Mouse (Mus musculus) liver, embryonic 12.5 days (tissue): ENCODE measurements around the gene Cxcr3. TPM values are rescaled to one million over a fixed set of nuclear protein-coding genes. Genes with fewer than 3 reads are reported as not detected.

Experiments used
- ATAC-seq: fragments of 200-750 bp; cut with Nextera tagmentation; 2 replicates; pipeline ENCODE4 v1.8.0; 2017; ENCODE audit warnings: moderate number of reproducible peaks, mild to moderate bottlenecking, moderate library complexity
- H3K27ac ChIP-seq: fragments of 300-500 bp; sonication (generic); 2 replicates; pipeline ENCODE4 v1.5.1; 2016; ENCODE audit warnings: mild to moderate bottlenecking
- H3K27me3 ChIP-seq: fragments of 300-500 bp; sonication (generic); replicated peaks from 2 replicates; pipeline ENCODE4 v1.6.1; 2016; ENCODE audit warnings: mild to moderate bottlenecking, moderate library complexity
- H3K36me3 ChIP-seq: fragments of 300-500 bp; sonication (generic); 2 replicates; pipeline ENCODE4 v1.6.1; 2016; ENCODE audit warnings: mild to moderate bottlenecking, moderate library complexity
- H3K4me1 ChIP-seq: fragments of 300-500 bp; sonication (generic); 2 replicates; pipeline ENCODE4 v1.6.1; 2016
- H3K4me2 ChIP-seq: fragments of 300-500 bp; sonication (generic); 2 replicates; pipeline ENCODE4 v1.6.1; 2016; ENCODE audit warnings: mild to moderate bottlenecking, moderate library complexity
- H3K4me3 ChIP-seq: fragments of 300-500 bp; sonication (generic); 2 replicates; pipeline ENCODE4 v1.5.1; 2016; ENCODE audit warnings: mild to moderate bottlenecking, moderate library complexity
- H3K9ac ChIP-seq: fragments of 300-500 bp; sonication (generic); 2 replicates; pipeline ENCODE4 v1.6.1; 2016; ENCODE audit warnings: mild to moderate bottlenecking, moderate library complexity
- H3K9me3 ChIP-seq: fragments of 300-500 bp; sonication (generic); replicated peaks from 2 replicates; pipeline ENCODE4 v1.6.1; 2016; ENCODE audit warnings: mild to moderate bottlenecking, moderate library complexity
- WGBS: fragments of 180-500 bp; shearing (Covaris S2); methylation state at CpG from one replicate; pipeline ENCODE4 v1.1.7; 2016; ENCODE audit not compliant: insufficient replicate concordance; 5-methylcytosine and 5-hydroxymethylcytosine counted together
- polyA plus RNA-seq: library from polyadenylated mRNA; unstranded; fragments of >200 nt; fragmentation: Nextera tagmentation; extraction: Ambion mirVana; gene quantifications from 2 replicates; pipeline ENCODE4 v1.2.1, GENCODE M21; 2016

The Cxcr3 gene
- 0.10 and 0.27 TPM in 2 replicates for polyA plus RNA-seq

- Histone ChIP-seq H3K4me2 (0 out of 2 replicates have a peak within 1 kb of the TSS, but pooled peaks have one; percentile 8), H3K4me3 (no peak within 1 kb of the TSS), H3K4me1 (no peaks in the 10 kb centered on the region), H3K36me3 (no peaks in the 10 kb centered on the region), H3K9me3 (no peaks in the 10 kb centered on the region), H3K27me3 (peaks cover 52% of the 10 kb centered on the region), H3K27ac (no peak within 1 kb of the TSS; the same call in 1 of the 2 replicates), H3K9ac (no peak within 1 kb of the TSS)
- ATAC-seq, result no peak
- WGBS, result 36% methylated on average over 11 of the region's 11 CpGs
Observed at GRCm38 (mm10) chrX:101733828-101734319, at the start of gene Cxcr3. Gene Cxcr3 (minus strand): TSS chrX:101734269.

- WGBS, result 22% methylated on average over 5 of the region's 5 CpGs
- H3K4me1 ChIP-seq, result no peaks in the 10 kb centered on the region
- H3K36me3 ChIP-seq, result no peaks in the 10 kb centered on the region
- no peak overlapping the region for H3K27ac ChIP-seq
- H3K9ac ChIP-seq, result no peak overlapping the region
- peaks cover 8% of the 10 kb centered on the region for H3K27me3 ChIP-seq
- no peak overlapping the region for H3K4me3 ChIP-seq
- H3K4me2 ChIP-seq, result no peak overlapping the region
- no peaks in the 10 kb centered on the region for H3K9me3 ChIP-seq
- no peak for ATAC-seq
Observed at GRCm38 (mm10) chrX:101772035-101772434, 38.0 kb upstream of the Cxcr3 start.

- H3K36me3 ChIP-seq, result no peaks in the 10 kb centered on the region
- no peak for ATAC-seq
- H3K9ac ChIP-seq, result no peak overlapping the region
- H3K9me3 ChIP-seq, result no peaks in the 10 kb centered on the region
- 16% methylated on average over 3 of the region's 3 CpGs for WGBS
- no peaks in the 10 kb centered on the region for H3K4me1 ChIP-seq
- H3K4me2 ChIP-seq, result no peak overlapping the region
- no peak overlapping the region for H3K4me3 ChIP-seq
- no peak overlapping the region for H3K27ac ChIP-seq
- H3K27me3 ChIP-seq, result peaks cover 8% of the 10 kb centered on the region
Observed at GRCm38 (mm10) chrX:101770307-101770706, 36.2 kb upstream of the Cxcr3 start.

GRCm38 (mm10) chrX:101769478-101769877, 35.4 kb upstream of the Cxcr3 start:
- Histone ChIP-seq H3K9ac (no peak overlapping the region), H3K9me3 (no peaks in the 10 kb centered on the region), H3K27me3 (peaks cover 7% of the 10 kb centered on the region), H3K4me2 (no peak overlapping the region), H3K27ac (no peak overlapping the region), H3K36me3 (no peaks in the 10 kb centered on the region), H3K4me1 (no peaks in the 10 kb centered on the region), H3K4me3 (no peak overlapping the region)
- 34% methylated on average over 2 of the region's 2 CpGs for WGBS
- ATAC-seq, result no peak

GRCm38 (mm10) chrX:101767280-101767679, 33.2 kb upstream of the Cxcr3 start:
- H3K36me3 ChIP-seq, result no peaks in the 10 kb centered on the region
- H3K4me1 ChIP-seq, result no peaks in the 10 kb centered on the region
- H3K27ac ChIP-seq, result no peak overlapping the region
- no peaks in the 10 kb centered on the region for H3K9me3 ChIP-seq
- no peak overlapping the region for H3K4me3 ChIP-seq
- no peak for ATAC-seq
- no peak overlapping the region for H3K4me2 ChIP-seq
- no peak overlapping the region for H3K9ac ChIP-seq
- WGBS, result 50% methylated on average over 7 of the region's 7 CpGs
- no peaks in the 10 kb centered on the region; the same call in 1 of the 2 replicates for H3K27me3 ChIP-seq

- no peaks in the 10 kb centered on the region for H3K36me3 ChIP-seq
Observed at GRCm38 (mm10) chrX:101765111-101765510, 31.0 kb upstream of the Cxcr3 start.

GRCm38 (mm10) chrX:101764621-101765020, 30.6 kb upstream of the Cxcr3 start:
- 55% methylated on average over 5 of the region's 5 CpGs for WGBS
- H3K9ac ChIP-seq, result no peak overlapping the region
- H3K4me3 ChIP-seq, result no peak overlapping the region
- H3K4me1 ChIP-seq, result no peaks in the 10 kb centered on the region
- H3K4me2 ChIP-seq, result no peak overlapping the region
- H3K36me3 ChIP-seq, result no peaks in the 10 kb centered on the region
- peaks cover 4% of the 10 kb centered on the region; the same call in 1 of the 2 replicates for H3K27me3 ChIP-seq
- ATAC-seq, result no peak
- H3K27ac ChIP-seq, result no peak overlapping the region
- H3K9me3 ChIP-seq, result no peaks in the 10 kb centered on the region

More at GRCm38 (mm10) chrX:101765111-101765510, 31.0 kb upstream of the Cxcr3 start:
- H3K9me3 ChIP-seq, result no peaks in the 10 kb centered on the region
- no peak overlapping the region for H3K4me3 ChIP-seq
- no peak overlapping the region for H3K27ac ChIP-seq
- 75% methylated on average over 4 of the region's 4 CpGs for WGBS
- no peak for ATAC-seq
- H3K9ac ChIP-seq, result no peak overlapping the region
- H3K4me2 ChIP-seq, result no peak overlapping the region
- no peaks in the 10 kb centered on the region for H3K4me1 ChIP-seq
- H3K27me3 ChIP-seq, result peaks cover 4% of the 10 kb centered on the region; the same call in 1 of the 2 replicates

- H3K36me3 ChIP-seq, result no peaks in the 10 kb centered on the region
- no peak overlapping the region for H3K4me2 ChIP-seq
- H3K27ac ChIP-seq, result no peak overlapping the region
- H3K4me3 ChIP-seq, result no peak overlapping the region
- H3K27me3 ChIP-seq, result peaks cover 8% of the 10 kb centered on the region; the same call in 1 of the 2 replicates
- no peak for ATAC-seq
- WGBS, result 55% methylated on average over 5 of the region's 5 CpGs
- no peaks in the 10 kb centered on the region for H3K9me3 ChIP-seq
- H3K4me1 ChIP-seq, result no peaks in the 10 kb centered on the region
- H3K9ac ChIP-seq, result no peak overlapping the region
Observed at GRCm38 (mm10) chrX:101754478-101754877, 20.4 kb upstream of the Cxcr3 start.

- Histone ChIP-seq H3K9me3 (no peaks in the 10 kb centered on the region), H3K4me1 (no peaks in the 10 kb centered on the region), H3K4me2 (no peak overlapping the region), H3K27me3 (peaks cover 16% of the 10 kb centered on the region), H3K36me3 (no peaks in the 10 kb centered on the region), H3K9ac (no peak overlapping the region), H3K27ac (no peak overlapping the region), H3K4me3 (no peak overlapping the region)
- 66% methylated on average over 4 of the region's 4 CpGs for WGBS
- ATAC-seq, result no peak
Observed at GRCm38 (mm10) chrX:101750144-101750543, 16.1 kb upstream of the Cxcr3 start.

GRCm38 (mm10) chrX:101741064-101741433, 7.0 kb upstream of the Cxcr3 start:
- H3K9ac ChIP-seq, result no peak overlapping the region
- H3K36me3 ChIP-seq, result no peaks in the 10 kb centered on the region
- no peaks in the 10 kb centered on the region for H3K9me3 ChIP-seq
- ATAC-seq, result no peak
- no peak overlapping the region for H3K27ac ChIP-seq
- WGBS, result 69% methylated on average over 2 of the region's 2 CpGs
- no peak overlapping the region for H3K4me3 ChIP-seq
- no peak overlapping the region for H3K4me2 ChIP-seq
- H3K4me1 ChIP-seq, result no peaks in the 10 kb centered on the region
- peaks cover 33% of the 10 kb centered on the region for H3K27me3 ChIP-seq

- no peaks in the 10 kb centered on the region for H3K4me1 ChIP-seq
- 39% methylated on average over 6 of the region's 6 CpGs for WGBS
- peaks cover 37% of the 10 kb centered on the region for H3K27me3 ChIP-seq
- ATAC-seq, result no peak
- no peak overlapping the region for H3K9ac ChIP-seq
- H3K4me3 ChIP-seq, result no peak overlapping the region
- no peak overlapping the region for H3K27ac ChIP-seq
- H3K36me3 ChIP-seq, result no peaks in the 10 kb centered on the region
- H3K4me2 ChIP-seq, result no peak overlapping the region
- H3K9me3 ChIP-seq, result no peaks in the 10 kb centered on the region
Observed at GRCm38 (mm10) chrX:101740335-101741063, 6.4 kb upstream of the Cxcr3 start.

GRCm38 (mm10) chrX:101737201-101737600, 3.1 kb upstream of the Cxcr3 start:
- no peak overlapping the region for H3K4me3 ChIP-seq
- H3K36me3 ChIP-seq, result no peaks in the 10 kb centered on the region
- H3K9ac ChIP-seq, result no peak overlapping the region
- H3K27ac ChIP-seq, result no peak overlapping the region
- no peaks in the 10 kb centered on the region for H3K9me3 ChIP-seq
- peaks cover 51% of the 10 kb centered on the region for H3K27me3 ChIP-seq
- no peak overlapping the region for H3K4me2 ChIP-seq
- no peaks in the 10 kb centered on the region for H3K4me1 ChIP-seq
- ATAC-seq, result no peak
